In the genomic region with DNA sequence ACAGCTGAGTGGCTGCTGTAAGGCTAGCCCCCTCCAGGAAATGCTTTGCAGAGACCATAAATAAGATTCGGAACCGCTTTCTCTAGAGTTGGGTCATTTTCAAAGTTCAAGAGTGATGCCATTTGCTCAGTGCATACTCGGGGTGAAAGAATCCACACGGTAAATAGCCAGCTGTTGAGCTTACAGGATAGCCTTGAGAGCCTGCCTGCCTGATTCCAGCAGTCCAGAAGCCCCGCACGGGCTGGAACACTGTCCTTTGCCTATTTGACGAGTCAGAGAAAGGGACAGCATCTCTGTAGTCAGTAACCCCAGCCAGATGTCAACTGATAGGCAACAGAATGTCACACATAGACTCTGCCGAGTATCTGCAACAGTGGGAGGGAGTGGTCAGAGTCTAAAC, we compare ENCODE assay signal across 25 mouse cellular contexts.
DNase-seq lines count a peak whose midpoint lies in the region; ATAC-seq and TF ChIP-seq lines count a peak whose summit lies in the region.
"Had no signal": no experiment of that assay in that cellular context is flagged by ENCODE, and none has a peak within 500 bp of the region (broad histone marks: within the 10 kb centered on the region; RNA-seq: fewer than 3 reads in every experiment).

No protein-coding gene starts in this region.

- no peak overlapping the region for H3K4me2 ChIP-seq in kidney, embryonic 16.5 days (replicated peaks; ENCODE audit: low read depth, low read length)
- H3K4me2 ChIP-seq: embryonic facial prominence, embryonic 12.5 days; forebrain, embryonic 13.5 days had no signal

- no peaks in the 10 kb centered on the region for H3K36me3 ChIP-seq in kidney, adult 2 months (ENCODE audit: control insufficient read depth, insufficient read depth, low read length)
- H3K36me3 ChIP-seq in kidney, embryonic 16.5 days (ENCODE audit: insufficient read depth, low read length): no peaks in the 10 kb centered on the region
- H3K36me3 ChIP-seq: embryonic facial prominence, embryonic 10.5 days; embryonic facial prominence, embryonic 12.5 days; G1E had no signal

- TF ChIP-seq POLR2A in kidney, adult 2 months (IDR thresholded peaks at IDR 0.05; ENCODE audit: low read depth, low read length): no peak

- H3K9me3 ChIP-seq in kidney, embryonic 16.5 days (ENCODE audit: low read length): no peaks in the 10 kb centered on the region
- H3K9me3 ChIP-seq: embryonic facial prominence, embryonic 10.5 days; embryonic facial prominence, embryonic 12.5 days; forebrain, embryonic 13.5 days had no signal

- 63% methylated on average over 8 of the region's 8 CpGs for WGBS in kidney, adult 2 months
- WGBS in kidney, embryonic 16.5 days: 58% methylated on average over 8 of the region's 8 CpGs

- DNase-seq in heart, adult 11 months: peak; percentile 58
- no peak for DNase-seq in heart, adult 8-10 months (ENCODE audit: low spot score)
- no peak for DNase-seq in kidney, adult 2 months
- no peak for DNase-seq in kidney, adult 18-20 months
- no peak for DNase-seq in kidney, adult 9 months
- DNase-seq in kidney, postnatal 10 days: peak; percentile 27
- DNase-seq in kidney, adult 11 months: no peak
- DNase-seq: adrenal gland, adult 8-10 months; adrenal gland, postnatal 14 days; adrenal gland, postnatal 36 days; B cell, adult 2 months; cerebellum, adult 11-12 months; cerebellum, adult 2 months; cerebellum, adult 9-10 months; cerebellum, postnatal 10 days; cerebellum, postnatal 25 days had no signal

- no peaks in the 10 kb centered on the region for H3K4me1 ChIP-seq in kidney, adult 2 months (ENCODE audit: control insufficient read depth, insufficient read depth, low read length)
- no peaks in the 10 kb centered on the region for H3K4me1 ChIP-seq in kidney, embryonic 16.5 days (ENCODE audit: insufficient read depth, low read length)
- H3K4me1 ChIP-seq: embryonic facial prominence, embryonic 10.5 days; embryonic facial prominence, embryonic 12.5 days; forebrain, embryonic 13.5 days had no signal

- H3K9ac ChIP-seq in kidney, embryonic 16.5 days (replicated peaks; ENCODE audit: low read length): no peak overlapping the region
- H3K9ac ChIP-seq: embryonic facial prominence, embryonic 12.5 days; forebrain, embryonic 13.5 days had no signal

- TF ChIP-seq CTCF in kidney, adult 2 months (conservative IDR thresholded peaks at IDR 0.05; ENCODE audit: insufficient read depth, insufficient read length, low read depth, low read length): no peak

- H3K27me3 ChIP-seq in kidney, adult 2 months (replicated peaks; ENCODE audit: control insufficient read depth, insufficient read depth, low read length): no peaks in the 10 kb centered on the region
- H3K27me3 ChIP-seq in kidney, embryonic 16.5 days (ENCODE audit: insufficient read depth, low read length): no peaks in the 10 kb centered on the region
- H3K27me3 ChIP-seq: CH12.LX; embryonic facial prominence, embryonic 12.5 days; forebrain, embryonic 13.5 days had no signal

- ATAC-seq in kidney, embryonic 16.5 days (ENCODE audit: low FRiP score, low TSS enrichment): no peak
- ATAC-seq: activated CD4-positive, CD25-positive, alpha-beta regulatory T cell, adult 4 months; CD4-positive, CD25-positive, alpha-beta regulatory T cell, adult 4 months; forebrain, embryonic 13.5 days; Patski had no signal

- 0 out of 2 replicates have a peak overlapping the region, but pooled peaks have one; percentile 5 for H3K27ac ChIP-seq in kidney, adult 2 months (ENCODE audit: insufficient read depth, low read depth, low read length)
- H3K27ac ChIP-seq in kidney, embryonic 16.5 days (ENCODE audit: low read length): peak overlapping the region; percentile 42; the same call in 1 of the 2 replicates
- H3K27ac ChIP-seq: embryonic facial prominence, embryonic 10.5 days; embryonic facial prominence, embryonic 12.5 days; forebrain, embryonic 13.5 days had no signal

- no peak overlapping the region for H3K4me3 ChIP-seq in kidney, adult 2 months (ENCODE audit: insufficient read depth, low read depth, low read length)
- no peak overlapping the region for H3K4me3 ChIP-seq in kidney, embryonic 16.5 days (ENCODE audit: low read length)
- H3K4me3 ChIP-seq: embryonic facial prominence, embryonic 10.5 days; embryonic facial prominence, embryonic 12.5 days; forebrain, embryonic 13.5 days had no signal

Comparison
In these comparisons a context has a peak if more than half of its experiments do, and no peak if none do; other contexts are left out.
1. DNase-seq: peak in heart, adult 11 months (single experiment) and kidney, postnatal 10 days (single experiment); none in heart, adult 8-10 months (single experiment), kidney, adult 2 months (single experiment), kidney, adult 18-20 months (single experiment), kidney, adult 9 months (single experiment) and kidney, adult 11 months (single experiment).